Mouse (Mus musculus) left cerebral cortex, postnatal 14 days (tissue): ENCODE results near the gene Tjap1. TPM values are rescaled to one million over a fixed set of nuclear protein-coding genes. Genes with fewer than 3 reads are reported as not detected.

Experiments
- DNase-seq, 2 experiments: peaks; one replicate each; pipeline ENCODE4 v3.0.0; 2021 to 2022; ENCODE audit warnings: low spot score in 2 of 2, mixed read lengths in 1 of 2
- intact Hi-C: fragments of 180-260 bp; cut with DNase I; formaldehyde crosslinking; loops from one replicate; pipeline ENCODE4 v1.15.1; 2025
- total RNA-seq, 2 experiments: library from RNA; stranded (reverse); gene quantifications; 2 replicates each; pipeline ENCODE4 v1.2.3; 2021

The Tjap1 gene
- total RNA-seq, 2 experiments from 2014 or later: 39.1 to 44.9 TPM

GRCm38 (mm10) chr17:46259675-46260074, 23.2 kb downstream of the Tjap1 start:
- intact Hi-C loops: no loop called here
- no peak for DNase-seq

GRCm38 (mm10) chr17:46258279-46259053, 24.4 kb downstream of the Tjap1 start:
- no peak for DNase-seq
- intact Hi-C loops: no loop called here

- DNase-seq: no peak
- intact Hi-C loops: no loop called here
These were observed 27.7 kb downstream of the Tjap1 start for GRCm38 (mm10) chr17:46255147-46255546.

DNA sequence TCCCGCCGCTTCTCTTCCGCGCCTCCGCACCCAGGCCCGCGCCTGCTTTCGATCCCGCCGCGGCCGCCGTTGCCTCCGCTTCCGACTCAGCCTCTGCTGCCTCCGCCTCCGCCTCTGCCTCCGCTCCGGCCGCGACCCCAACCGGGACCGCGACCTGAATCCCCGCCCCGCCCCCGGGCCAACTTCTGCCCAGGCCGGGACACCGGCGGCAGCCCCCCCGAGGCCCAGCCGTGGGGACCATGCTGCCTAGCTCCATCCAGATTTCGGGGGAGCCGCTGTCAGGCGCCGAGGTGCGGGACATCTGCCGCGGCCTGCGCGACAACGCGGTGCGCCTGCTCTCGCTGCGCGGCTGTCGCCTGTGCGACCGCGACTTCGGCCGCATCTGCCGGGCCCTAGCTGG, 28.7 kb downstream of the Tjap1 start:
- intact Hi-C loops: no loop called here
- DNase-seq: peak in 1 of 2 experiments; percentile 46

GRCm38 (mm10) chr17:46253452-46254084, 29.3 kb downstream of the Tjap1 start, which contains the start of gene Lrrc73:
TSS of gene Lrrc73 (plus strand) at chr17:46253531.
- intact Hi-C loops: no loop called here
- peak; percentile 94 to 96 for DNase-seq

DNA sequence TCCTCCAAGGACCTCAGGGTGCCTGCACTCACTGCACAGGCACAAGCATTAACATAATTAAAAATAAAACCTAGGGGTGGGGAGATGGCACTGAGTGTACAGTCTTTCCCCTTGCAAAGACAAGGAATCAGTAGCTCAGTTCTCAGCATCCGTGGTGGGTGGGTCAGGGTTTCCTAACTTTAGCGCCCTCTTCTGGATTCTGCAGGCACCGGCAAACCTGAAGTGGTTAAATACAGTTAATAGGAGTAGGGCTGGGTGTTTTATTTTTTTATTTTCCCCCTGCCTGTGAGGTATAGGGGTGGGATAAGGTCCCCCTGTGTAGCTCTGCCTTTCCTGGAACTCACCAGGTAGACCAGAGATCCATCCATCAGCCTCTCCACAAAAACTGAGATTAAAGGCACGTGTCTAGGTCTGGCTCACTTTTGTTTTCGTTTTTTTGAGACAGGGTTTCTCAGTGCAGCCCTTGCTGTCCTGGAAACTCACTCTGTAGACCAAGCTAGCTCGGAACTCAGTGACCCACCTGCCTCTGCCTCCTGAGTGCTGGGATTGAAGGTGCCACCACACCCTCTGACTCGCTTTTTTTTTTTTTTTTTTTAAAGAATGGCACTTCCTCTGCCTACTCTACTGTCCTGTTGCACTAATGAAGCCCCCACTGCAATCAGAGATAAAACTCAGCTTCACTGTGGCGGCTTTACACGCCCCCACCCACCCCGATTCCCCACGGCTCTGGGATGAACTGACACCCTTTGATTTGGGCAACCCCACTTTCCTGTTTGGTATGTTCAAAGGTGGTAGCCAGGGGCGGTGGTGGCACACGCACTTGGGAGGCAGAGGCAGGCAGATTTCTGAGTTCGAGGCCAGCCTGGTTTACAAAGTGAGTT, 30.0 kb downstream of the Tjap1 start:
- peak; percentile 58 to 85 for DNase-seq
- intact Hi-C loops: no loop called here

DNA sequence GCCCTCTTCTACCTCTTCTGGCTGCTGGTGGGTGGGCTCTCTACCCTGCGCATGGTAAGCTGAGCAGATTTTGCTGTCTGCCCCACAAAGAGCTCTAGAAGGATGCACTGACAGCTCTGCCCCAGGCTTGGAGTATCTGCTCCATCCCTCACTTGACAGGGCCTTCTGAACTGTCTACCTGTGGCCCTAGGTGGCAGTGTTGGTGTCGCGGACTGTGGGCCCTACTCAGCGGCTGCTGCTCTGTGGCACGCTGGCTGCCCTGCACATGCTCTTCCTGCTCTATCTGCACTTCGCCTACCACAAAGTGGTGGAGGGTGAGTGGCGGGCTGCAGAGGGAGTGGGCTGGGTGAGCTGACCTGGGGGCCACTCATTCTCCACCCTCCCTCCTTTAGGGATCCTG, 31.7 kb downstream of the Tjap1 start:
- intact Hi-C loops: no loop called here

GRCm38 (mm10) chr17:46248189-46248522, 34.7 kb downstream of the Tjap1 start:
- intact Hi-C loops: no loop called here
- no peak for DNase-seq

More for the DNA sequence above, 31.7 kb downstream of the Tjap1 start:
- no peak for DNase-seq

- peak; percentile 95 to 96 for DNase-seq
- intact Hi-C loops: no loop called here
These were observed 35.2 kb downstream of the Tjap1 start, which contains the start of the genes Polr1c and Yipf3 for GRCm38 (mm10) chr17:46247512-46248188. TSS of gene Polr1c (minus strand) at chr17:46248054. TSS of gene Yipf3 (plus strand) at chr17:46248080.

DNA sequence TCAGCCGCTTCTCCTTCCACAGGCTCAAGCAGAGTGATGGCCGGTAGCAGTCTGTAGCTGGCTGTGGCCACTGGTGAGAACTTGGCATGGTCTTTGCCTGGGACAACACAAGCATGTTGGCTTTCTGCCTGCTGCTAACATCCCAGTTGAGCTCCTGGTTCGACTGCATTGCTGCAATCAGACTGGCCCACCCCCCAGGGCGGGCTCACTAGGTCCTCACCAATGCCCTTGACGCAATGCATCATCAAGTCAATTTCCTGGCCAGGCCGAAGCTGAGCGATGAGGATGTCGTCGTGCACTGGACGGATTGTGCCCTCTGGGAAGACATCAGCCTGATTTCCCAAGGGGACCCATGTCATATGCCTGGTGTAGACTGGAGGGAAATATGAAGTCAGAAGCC, 38.2 kb downstream of the Tjap1 start:
- DNase-seq: no peak
- intact Hi-C loops: no loop called here

DNA sequence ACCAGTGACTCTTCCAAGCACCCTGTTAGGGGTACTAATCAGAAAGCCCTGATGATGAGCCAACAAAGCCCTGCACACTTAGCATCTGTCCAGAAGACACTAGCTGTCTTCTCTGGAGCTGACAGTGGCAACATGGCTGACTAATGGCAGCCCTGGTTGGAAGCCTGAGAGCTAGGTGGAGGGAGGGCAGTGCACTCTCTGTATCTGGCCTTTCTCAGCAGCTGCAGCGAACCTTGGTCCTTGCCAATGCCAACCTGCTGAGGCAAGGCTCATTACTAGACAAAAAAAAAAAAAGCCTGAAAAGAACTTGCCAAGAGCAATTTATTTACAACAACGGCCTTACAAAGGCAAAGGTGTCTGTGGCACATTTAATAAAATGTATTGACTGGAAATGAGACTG, 39.2 kb downstream of the Tjap1 start:
- DNase-seq: no peak
- intact Hi-C loops: no loop called here

DNA sequence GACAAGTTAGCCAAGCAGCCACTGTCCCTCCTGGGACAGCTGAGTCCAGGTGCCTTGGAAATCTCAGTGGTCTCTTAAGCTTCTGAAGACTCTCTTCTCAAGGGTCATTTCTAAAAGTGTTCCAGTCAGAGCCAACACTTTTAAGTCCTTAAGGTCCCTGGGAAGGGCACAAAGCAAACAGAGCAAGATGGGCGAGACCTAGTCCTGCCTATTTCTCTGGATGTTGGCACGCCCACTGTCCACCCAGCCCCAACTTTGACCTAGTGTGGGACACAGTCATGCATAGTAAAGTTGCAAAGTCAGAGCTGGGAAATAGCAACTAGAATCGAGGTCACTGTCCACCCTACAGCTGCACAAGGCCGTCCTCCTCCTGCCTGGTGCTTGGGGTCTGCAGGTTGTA, 39.8 kb downstream of the Tjap1 start:
- no peak for DNase-seq
- intact Hi-C loops: no loop called here

DNA sequence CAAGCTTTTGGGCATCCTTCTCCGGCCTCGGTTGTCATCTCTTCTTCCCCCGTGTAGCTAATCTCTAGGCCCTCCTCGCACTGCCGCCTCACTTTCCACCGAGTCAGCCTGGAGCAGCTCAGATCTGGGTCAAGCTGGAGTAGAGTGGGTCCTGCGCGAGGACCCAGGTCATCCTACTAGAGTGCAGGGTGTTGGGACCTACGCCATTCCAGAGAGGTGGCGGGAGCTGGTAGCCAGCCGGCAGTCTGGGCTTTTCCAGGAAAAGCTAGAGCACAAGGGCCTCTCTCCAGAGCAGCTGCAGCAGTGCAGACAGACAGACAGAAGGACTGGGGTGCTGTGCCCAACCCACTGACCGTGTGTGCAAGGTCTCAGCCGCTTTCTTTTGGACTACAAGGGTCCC, 40.6 kb downstream of the Tjap1 start:
- intact Hi-C loops: no loop called here
- DNase-seq: no peak

- DNase-seq: no peak
These were observed 41.4 kb downstream of the Tjap1 start for GRCm38 (mm10) chr17:46241471-46241870.

GRCm38 (mm10) chr17:46239516-46240114, 43.2 kb downstream of the Tjap1 start:
- intact Hi-C loops: no loop called here
- DNase-seq: no peak

More at GRCm38 (mm10) chr17:46241471-46241870, 41.4 kb downstream of the Tjap1 start:
- intact Hi-C loops: no loop called here

- no peak for DNase-seq
These were observed 45.3 kb downstream of the Tjap1 start for GRCm38 (mm10) chr17:46237480-46237879.

DNA sequence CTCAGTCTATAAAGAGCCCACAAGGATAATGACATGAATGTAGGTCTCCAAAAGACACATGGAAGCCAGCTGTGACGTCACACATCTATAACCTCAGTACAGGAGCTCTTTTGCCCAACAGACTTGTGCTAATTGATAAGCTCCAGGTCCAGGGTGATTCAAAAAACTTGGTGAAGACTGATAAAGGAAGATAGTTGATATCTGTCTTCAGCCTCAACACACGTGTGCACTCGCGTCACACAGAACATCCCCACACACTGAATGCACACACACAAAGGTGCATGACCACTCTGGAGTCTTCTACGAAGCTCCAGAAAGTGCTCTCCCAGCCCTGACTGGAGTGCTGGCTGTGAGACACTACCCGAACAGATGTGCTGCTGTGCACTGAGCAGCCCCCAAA, 45.7 kb downstream of the Tjap1 start:
- DNase-seq: no peak
- intact Hi-C loops: no loop called here

More at GRCm38 (mm10) chr17:46237480-46237879, 45.3 kb downstream of the Tjap1 start:
- intact Hi-C loops: no loop called here

GRCm38 (mm10) chr17:46236067-46236466, 46.8 kb downstream of the Tjap1 start:
- intact Hi-C loops: no loop called here
- no peak for DNase-seq

DNA sequence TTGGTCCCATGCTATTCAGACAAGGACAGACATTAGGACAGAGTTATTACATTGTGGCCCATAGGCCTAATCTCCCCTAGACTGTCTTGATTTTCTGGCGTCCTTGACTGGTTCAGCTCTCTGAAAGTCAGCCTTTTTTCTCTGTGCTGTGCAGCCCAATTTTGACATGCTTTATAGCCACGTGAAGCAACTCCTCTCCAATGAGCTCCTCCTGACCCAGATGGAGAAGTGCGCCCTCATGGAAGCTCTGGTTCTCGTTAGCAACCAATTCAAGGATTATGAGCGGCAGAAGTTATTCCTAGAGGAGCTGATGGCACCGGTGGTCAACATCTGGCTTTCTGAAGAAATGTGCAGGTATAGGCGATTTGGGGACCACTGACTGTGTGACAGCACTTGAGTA, 55.2 kb downstream of the Tjap1 start:
- DNase-seq: no peak
- intact Hi-C loops: no loop called here
